Mouse (Mus musculus) bone marrow, adult 2 months (tissue): ENCODE data around the gene Ubap2.

ENCODE experiments used
- CTCF ChIP-seq: fragments of 200-500 bp; IDR thresholded peaks from 2 replicates; pipeline ENCODE4 v1.5.1; 2011; ENCODE audit warnings: low read length, control low read depth; ENCODE audit not compliant: control insufficient read depth, insufficient read depth
- POLR2A ChIP-seq: fragments of 200-500 bp; IDR thresholded peaks from 2 replicates; pipeline ENCODE4 v1.6.1; 2011; ENCODE audit warnings: low read depth, mild to moderate bottlenecking, control low read depth, low read length, borderline replicate concordance; ENCODE audit not compliant: control insufficient read depth

DNA sequence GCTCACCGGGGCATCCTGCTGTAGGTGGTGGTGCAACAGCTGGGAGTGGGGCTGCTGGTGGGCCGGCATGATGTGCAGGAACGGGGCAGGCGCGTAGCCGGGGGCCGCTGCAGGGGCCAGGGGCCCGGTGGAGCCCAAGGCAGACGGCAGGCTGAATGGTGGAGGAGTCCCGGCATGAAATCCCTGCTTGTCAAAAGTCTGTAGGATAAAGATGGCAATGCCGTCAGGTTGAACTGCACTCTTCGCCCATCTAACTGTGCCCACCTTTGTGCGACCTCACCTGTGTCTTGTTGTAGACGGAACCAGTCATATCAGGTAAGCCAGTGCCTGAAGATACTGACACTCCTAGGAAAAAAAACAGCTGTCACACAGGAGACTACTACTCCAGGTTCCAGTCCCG, 79.6 kb downstream of the Ubap2 start:
- no peak for TF ChIP-seq CTCF
- TF ChIP-seq POLR2A = no peak
